Mouse (Mus musculus) thymus, postnatal 4 days (tissue): ENCODE data around the gene Kif3b.
"Not testable (repeated sequence)": the region's sequence is repeated elsewhere in the genome, so short reads cannot be mapped to it uniquely, and the experiment has no call there.

ENCODE experiments used
- DNase-seq: peaks from one replicate; pipeline ENCODE4 v3.0.0; 2021

Kif3b gene

DNA sequence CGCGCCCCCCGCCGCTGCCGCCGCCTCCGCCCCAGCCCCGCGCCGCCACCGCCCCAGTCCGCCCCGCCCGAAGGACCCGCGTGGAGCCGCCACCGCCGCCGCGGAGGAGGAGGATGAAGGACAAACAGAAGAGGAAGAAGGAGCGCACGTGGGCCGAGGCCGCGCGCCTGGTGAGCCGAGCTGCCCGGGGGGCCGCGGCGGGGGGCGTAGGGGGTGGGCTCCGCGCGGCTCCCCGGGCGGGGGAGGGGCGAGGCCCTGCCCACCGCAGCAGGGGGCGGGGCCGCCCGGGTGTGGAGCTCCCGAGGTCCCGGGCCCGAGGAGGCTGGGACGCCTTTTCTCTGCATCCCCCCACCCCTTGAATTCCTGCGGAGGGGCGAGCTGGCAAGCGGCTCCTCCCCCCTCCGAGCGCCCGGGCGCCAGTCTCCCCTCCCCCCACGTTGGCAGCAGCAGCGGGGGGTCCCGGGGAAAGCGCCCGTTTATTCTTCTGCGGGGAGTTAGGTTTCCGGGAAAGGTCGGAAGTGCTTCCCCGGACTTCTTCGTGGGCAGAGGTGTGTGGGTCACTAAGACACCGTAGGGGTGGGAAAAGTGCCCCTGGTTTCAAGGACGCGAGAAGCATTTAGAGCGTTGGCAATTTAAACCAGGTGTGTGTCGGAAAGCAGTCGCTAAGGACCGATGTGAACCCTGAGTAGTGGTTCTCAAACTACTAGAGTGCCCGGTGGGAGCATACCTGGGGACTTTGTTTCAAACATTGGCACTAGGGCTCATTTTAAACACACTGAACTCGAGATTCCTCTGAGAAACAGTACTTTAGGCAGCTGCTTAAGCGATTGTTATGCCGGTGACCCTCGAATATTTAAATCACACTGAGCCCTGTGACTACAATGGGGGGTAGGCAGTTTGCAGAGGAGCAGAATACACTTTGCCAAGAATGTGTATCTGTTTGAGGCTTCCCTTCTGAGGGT lies 55.3 kb downstream of the Kif3b start:
- peak; percentile 85 for DNase-seq

GRCm38 (mm10) chr2:153347183-153347781 lies 56.1 kb downstream of the Kif3b start:
- no peak for DNase-seq

GRCm38 (mm10) chr2:153348100-153348831 lies 57.1 kb downstream of the Kif3b start:
- DNase-seq = no peak

GRCm38 (mm10) chr2:153350552-153351181 lies 59.5 kb downstream of the Kif3b start:
- no peak for DNase-seq

DNA sequence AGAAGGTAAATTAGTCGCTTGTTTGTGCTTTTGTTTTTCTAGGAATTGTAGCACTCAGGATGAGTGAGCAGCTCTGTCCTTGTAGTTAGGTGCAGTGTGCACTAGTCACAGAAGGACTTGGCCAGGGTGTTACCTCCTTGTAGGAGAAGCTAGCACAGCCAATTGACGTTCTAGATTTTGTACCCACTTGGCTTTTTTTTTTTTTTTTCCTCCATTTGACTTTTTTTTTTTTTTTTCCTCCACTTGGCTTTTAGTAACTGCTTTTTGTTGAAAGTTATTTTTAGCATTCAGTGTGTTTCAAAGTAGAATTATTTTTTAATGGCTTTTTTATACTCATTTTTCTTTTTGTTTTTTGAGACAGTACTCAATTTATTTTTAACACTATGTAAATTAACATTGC lies 63.4 kb downstream of the Kif3b start:
- no peak for DNase-seq

DNA sequence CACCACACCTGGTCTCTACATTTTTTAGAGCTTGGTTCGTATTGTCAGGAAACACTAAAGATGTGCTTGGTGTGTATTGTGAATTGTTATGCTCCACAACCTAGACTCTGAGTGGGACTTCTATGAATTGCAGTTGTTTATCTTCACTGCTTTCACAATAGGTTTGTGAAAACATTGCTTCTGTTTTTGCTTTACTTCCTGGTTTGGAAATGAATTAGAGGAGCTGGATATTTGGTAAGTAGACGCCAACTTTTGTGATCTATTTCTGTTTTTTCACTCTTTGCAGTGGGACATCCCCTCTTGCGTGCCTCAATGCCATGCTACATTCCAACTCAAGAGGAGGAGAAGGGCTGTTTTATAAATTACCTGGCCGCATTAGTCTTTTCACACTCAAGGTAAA lies 65.6 kb downstream of the Kif3b start:
- no peak for DNase-seq

DNA sequence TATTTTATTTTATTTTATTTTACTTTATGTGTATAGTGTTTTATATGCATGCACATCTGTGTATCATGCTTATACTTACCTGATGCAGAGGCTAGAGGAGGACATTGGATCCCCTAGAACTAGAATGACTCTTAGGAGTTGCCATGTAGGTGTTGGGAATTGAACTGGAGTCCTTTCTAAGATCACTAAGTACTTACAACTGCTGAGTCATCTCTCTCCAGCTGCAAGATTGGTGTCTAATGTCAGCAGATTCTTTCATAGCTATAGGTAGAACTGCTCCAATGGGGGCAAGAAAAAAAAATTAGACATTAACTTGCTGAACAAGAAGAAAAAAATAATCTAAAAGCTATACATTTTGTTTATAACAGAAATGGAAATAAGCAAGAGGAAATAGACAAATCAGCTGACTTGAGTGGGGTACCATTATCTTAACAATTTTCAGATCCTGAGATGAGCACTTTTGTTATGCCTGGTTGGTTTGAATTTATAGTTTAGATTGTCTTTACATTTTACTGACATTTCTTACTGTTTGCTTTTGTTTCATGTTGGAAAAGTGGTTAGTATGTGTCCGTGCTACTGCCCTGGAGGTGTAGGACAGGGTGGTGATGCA lies 70.0 kb downstream of the Kif3b start:
- no peak for DNase-seq

DNA sequence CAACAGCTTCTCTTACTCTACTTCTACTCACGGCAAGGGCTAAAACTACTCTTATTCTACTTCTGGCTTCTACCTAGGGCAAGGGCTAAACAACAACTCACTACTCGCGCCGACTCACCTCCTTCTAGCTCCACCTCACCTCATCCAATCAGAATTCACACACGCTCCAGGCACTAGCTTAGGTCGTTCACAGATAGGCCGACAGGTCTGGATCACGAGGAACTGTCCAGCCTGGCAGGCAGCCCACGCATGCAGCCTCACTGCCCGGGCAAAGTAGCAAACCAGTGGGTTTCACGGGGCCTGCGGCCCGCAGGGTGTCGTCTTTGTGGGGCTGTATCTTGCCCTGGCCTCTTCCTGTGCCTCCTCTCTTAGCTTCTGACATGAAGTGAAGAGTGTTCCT lies 73.3 kb downstream of the Kif3b start:
- not testable (repeated sequence) for DNase-seq

DNA sequence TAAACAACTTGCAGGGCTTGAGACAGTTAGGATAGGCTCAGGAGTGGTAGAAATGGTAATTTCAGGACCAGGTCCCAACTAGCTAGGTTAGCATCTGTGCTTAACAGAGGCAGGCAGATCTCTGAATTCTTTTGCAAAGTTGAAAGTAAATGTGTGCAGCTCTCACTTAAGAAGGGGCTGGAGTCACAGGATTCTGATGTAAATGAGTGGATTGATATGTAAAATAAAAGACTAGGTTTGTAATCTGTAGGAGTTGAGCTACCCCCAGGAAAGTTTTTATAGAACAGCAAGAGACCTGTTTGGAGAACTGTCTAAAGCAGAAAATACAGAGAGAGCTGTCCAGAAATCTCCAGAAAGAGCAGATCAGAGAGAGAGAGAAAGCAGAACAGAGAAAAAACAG lies 79.7 kb downstream of the Kif3b start:
- no peak for DNase-seq

DNA sequence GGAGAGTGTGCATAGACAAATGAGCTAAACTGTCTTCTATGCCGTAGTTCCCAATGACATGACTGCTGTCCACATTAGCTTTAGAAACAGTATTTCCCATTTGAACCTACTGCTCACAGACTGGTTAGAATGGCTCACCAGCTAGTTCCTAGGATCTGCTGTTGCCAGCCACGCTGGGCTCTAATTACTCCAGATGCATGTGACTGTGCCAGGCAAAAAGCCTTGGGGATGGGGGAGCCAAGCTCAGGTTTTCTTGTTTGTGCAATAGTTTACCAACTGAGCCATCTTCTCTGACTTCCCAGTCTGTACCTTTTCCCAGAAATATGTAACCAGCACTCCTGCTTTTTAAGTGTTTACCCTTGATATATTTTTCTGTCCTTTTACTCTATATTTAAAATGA lies 84.2 kb downstream of the Kif3b start:
- DNase-seq = no peak

- DNase-seq = no peak
Measured at GRCm38 (mm10) chr2:153380479-153380878, 89.3 kb downstream of the Kif3b start.
